22 mouse cellular contexts compared by ENCODE assay signal in genomic region chr4:13492846-13493245, GRCm38 (mm10).
A peak's percentile ranks its signal among the peaks of the same experiment; 100 is the strongest.
DNase-seq lines count a peak whose midpoint lies in the region; ATAC-seq lines count a peak whose summit lies in the region.
"Had no signal": no experiment of that assay in that cellular context is flagged by ENCODE, and none has a peak within 500 bp of the region (broad histone marks: within the 10 kb centered on the region; RNA-seq: fewer than 3 reads in every experiment).

No protein-coding gene starts in this region.

- H3K36me3 ChIP-seq in forebrain, embryonic 11.5 days (ENCODE audit: control insufficient read depth, insufficient read depth, low read length), result no peaks in the 10 kb centered on the region
- H3K36me3 ChIP-seq in forebrain, embryonic 13.5 days (ENCODE audit: poor library complexity, severe bottlenecking), result no peaks in the 10 kb centered on the region
- H3K36me3 ChIP-seq in neural tube, embryonic 12.5 days, result no peaks in the 10 kb centered on the region
- H3K36me3 ChIP-seq in forebrain, embryonic 16.5 days (ENCODE audit: control insufficient read depth, insufficient read depth), result no peaks in the 10 kb centered on the region
- H3K36me3 ChIP-seq: heart, embryonic 12.5 days; heart, embryonic 15.5 days; hindbrain, embryonic 10.5 days; hindbrain, embryonic 13.5 days; intestine, embryonic 15.5 days had no signal

- DNase-seq in forebrain, embryonic 11.5 days (ENCODE audit: low spot score), result no peak
- DNase-seq in neural tube, embryonic 10.5 days (ENCODE audit: extremely low spot score, low spot score), result no peak
- DNase-seq in thymus, postnatal 25 days, result no peak
- DNase-seq: adrenal gland, adult 8-10 months; adrenal gland, postnatal 25 days; cerebellum, adult 18-20 months; cerebellum, adult 9-10 months; cerebellum, postnatal 14 days; gastrocnemius, postnatal 25 days; heart, adult 18-20 months; heart, postnatal 10 days; heart, postnatal 36 days had no signal

- no peaks in the 10 kb centered on the region for H3K27me3 ChIP-seq in forebrain, embryonic 11.5 days (ENCODE audit: control insufficient read depth, insufficient read depth, low read length)
- no peaks in the 10 kb centered on the region for H3K27me3 ChIP-seq in forebrain, embryonic 13.5 days
- H3K27me3 ChIP-seq in neural tube, embryonic 12.5 days (replicated peaks), result no peaks in the 10 kb centered on the region
- H3K27me3 ChIP-seq in forebrain, embryonic 16.5 days (replicated peaks; ENCODE audit: control insufficient read depth, insufficient read depth, low read length), result no peaks in the 10 kb centered on the region
- H3K27me3 ChIP-seq: heart, embryonic 12.5 days; heart, embryonic 15.5 days; hindbrain, embryonic 13.5 days; intestine, embryonic 15.5 days had no signal

- 0 out of 2 replicates have a peak, but pooled peaks have one; percentile 15 for ATAC-seq in forebrain, embryonic 11.5 days (replicated peaks; ENCODE audit: low FRiP score)
- ATAC-seq in forebrain, embryonic 13.5 days, result no peak
- ATAC-seq in neural tube, embryonic 12.5 days (ENCODE audit: low FRiP score, low read depth), result peak; percentile 70; the same call in 1 of the 2 replicates
- peak; percentile 70 for ATAC-seq in forebrain, embryonic 16.5 days
- ATAC-seq: activated CD4-positive, CD25-positive, alpha-beta regulatory T cell, adult 4 months; hindbrain, embryonic 16.5 days; intestine, embryonic 15.5 days had no signal

- H3K4me1 ChIP-seq in forebrain, embryonic 11.5 days (replicated peaks; ENCODE audit: control insufficient read depth, insufficient read depth, low read length), result no peaks in the 10 kb centered on the region
- peaks cover 4% of the 10 kb centered on the region; the same call in 1 of the 2 replicates for H3K4me1 ChIP-seq in forebrain, embryonic 13.5 days
- H3K4me1 ChIP-seq in neural tube, embryonic 12.5 days, result no peaks in the 10 kb centered on the region
- H3K4me1 ChIP-seq in forebrain, embryonic 16.5 days (replicated peaks; ENCODE audit: control insufficient read depth, insufficient read depth, low read length), result no peaks in the 10 kb centered on the region
- H3K4me1 ChIP-seq: heart, embryonic 12.5 days; heart, embryonic 15.5 days; hindbrain, embryonic 10.5 days; hindbrain, embryonic 13.5 days; intestine, embryonic 15.5 days had no signal

- H3K9ac ChIP-seq in forebrain, embryonic 11.5 days (ENCODE audit: low read length), result no peak overlapping the region
- no peak overlapping the region for H3K9ac ChIP-seq in forebrain, embryonic 13.5 days
- H3K9ac ChIP-seq in neural tube, embryonic 12.5 days, result no peak overlapping the region
- no peak overlapping the region for H3K9ac ChIP-seq in forebrain, embryonic 16.5 days (replicated peaks; ENCODE audit: low read depth, low read length)
- H3K9ac ChIP-seq: heart, embryonic 12.5 days; heart, embryonic 15.5 days; hindbrain, embryonic 13.5 days; intestine, embryonic 15.5 days had no signal

- no peak overlapping the region for H3K4me3 ChIP-seq in forebrain, embryonic 11.5 days (ENCODE audit: low read depth, low read length)
- H3K4me3 ChIP-seq in forebrain, embryonic 13.5 days, result no peak overlapping the region
- no peak overlapping the region for H3K4me3 ChIP-seq in neural tube, embryonic 12.5 days
- H3K4me3 ChIP-seq in forebrain, embryonic 16.5 days (replicated peaks; ENCODE audit: low read length), result no peak overlapping the region
- H3K4me3 ChIP-seq: heart, embryonic 12.5 days; heart, embryonic 15.5 days; hindbrain, embryonic 10.5 days; hindbrain, embryonic 13.5 days; intestine, embryonic 15.5 days had no signal

- no peaks in the 10 kb centered on the region for H3K9me3 ChIP-seq in forebrain, embryonic 11.5 days (ENCODE audit: control insufficient read depth, low read length)
- no peaks in the 10 kb centered on the region for H3K9me3 ChIP-seq in forebrain, embryonic 13.5 days (replicated peaks)
- no peaks in the 10 kb centered on the region for H3K9me3 ChIP-seq in neural tube, embryonic 12.5 days
- no peaks in the 10 kb centered on the region for H3K9me3 ChIP-seq in forebrain, embryonic 16.5 days (ENCODE audit: control insufficient read depth, low read length)
- H3K9me3 ChIP-seq: heart, embryonic 12.5 days; heart, embryonic 15.5 days; hindbrain, embryonic 10.5 days; hindbrain, embryonic 13.5 days; intestine, embryonic 15.5 days had no signal

- no peak overlapping the region for H3K27ac ChIP-seq in forebrain, embryonic 11.5 days (ENCODE audit: low read depth, low read length)
- no peak overlapping the region for H3K27ac ChIP-seq in forebrain, embryonic 13.5 days
- no peak overlapping the region for H3K27ac ChIP-seq in neural tube, embryonic 12.5 days
- no peak overlapping the region for H3K27ac ChIP-seq in forebrain, embryonic 16.5 days (ENCODE audit: low read length)
- H3K27ac ChIP-seq: heart, embryonic 15.5 days; hindbrain, embryonic 10.5 days; hindbrain, embryonic 13.5 days; intestine, embryonic 15.5 days had no signal

- no peak overlapping the region for H3K4me2 ChIP-seq in forebrain, embryonic 11.5 days (ENCODE audit: low read depth, low read length, severe bottlenecking)
- H3K4me2 ChIP-seq in forebrain, embryonic 13.5 days, result no peak overlapping the region
- no peak overlapping the region for H3K4me2 ChIP-seq in neural tube, embryonic 12.5 days (replicated peaks)
- H3K4me2 ChIP-seq in forebrain, embryonic 16.5 days (ENCODE audit: low read length), result no peak overlapping the region
- H3K4me2 ChIP-seq: heart, embryonic 12.5 days; heart, embryonic 15.5 days; hindbrain, embryonic 13.5 days; intestine, embryonic 15.5 days had no signal
